Mouse (Mus musculus): Measurements from ENCODE around the gene Chmp1a. TPM values are rescaled to one million over a fixed set of nuclear protein-coding genes. Genes with fewer than 3 reads are reported as not detected.
"Not testable (repeated sequence)": the region's sequence is repeated elsewhere in the genome, so short reads cannot be mapped to it uniquely, and the experiment has no call there.

The Chmp1a gene
- polyA plus RNA-seq, 2 experiments: 93.6 to 128 TPM

DNA sequence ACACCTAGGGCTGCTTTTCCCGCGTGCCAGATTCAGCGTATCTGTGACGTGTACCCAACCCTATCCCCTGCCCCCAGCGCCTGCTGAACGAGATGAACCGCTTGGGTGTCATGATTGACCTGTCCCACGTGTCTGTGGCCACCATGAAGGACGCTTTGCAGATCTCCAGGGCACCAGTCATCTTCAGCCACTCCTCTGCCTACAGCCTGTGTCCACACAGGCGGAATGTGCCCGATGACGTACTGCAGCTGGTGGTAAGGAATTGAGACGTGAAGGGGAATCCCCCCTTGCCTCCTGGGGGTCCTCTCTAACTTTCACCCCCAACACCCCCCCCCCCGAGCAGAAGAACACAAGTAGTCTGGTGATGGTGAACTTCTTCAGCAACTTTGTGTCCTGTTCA lies 12.7 kb downstream of the Chmp1a start:
- no peak for DNase-seq (ENCODE audit: low spot score)
- no peaks in the 10 kb centered on the region for H3K9me3 ChIP-seq (ENCODE audit: control insufficient read depth, low read length)
- H3K4me1 ChIP-seq (ENCODE audit: control insufficient read depth, insufficient read depth, low read length): no peaks in the 10 kb centered on the region
- H3K9ac ChIP-seq (ENCODE audit: low read depth, low read length, severe bottlenecking): no peak overlapping the region
- no peak overlapping the region for H3K27ac ChIP-seq (replicated peaks; ENCODE audit: low read depth, low read length)
- no peak for TF ChIP-seq POLR2A (IDR thresholded peaks at IDR 0.05; ENCODE audit: borderline replicate concordance, extremely low read depth, insufficient read depth, insufficient read length)
- H3K27me3 ChIP-seq (ENCODE audit: control insufficient read depth, insufficient read depth, low read length): no peaks in the 10 kb centered on the region
- WGBS: 74% methylated on average over 14 of the region's 14 CpGs
- no peak for ATAC-seq (ENCODE audit: low FRiP score, low read depth)
- no peak overlapping the region for H3K4me2 ChIP-seq (replicated peaks; ENCODE audit: low read depth, low read length, severe bottlenecking)
- peaks cover 1% of the 10 kb centered on the region; the same call in 1 of the 2 replicates for H3K36me3 ChIP-seq (ENCODE audit: control insufficient read depth, insufficient read depth, low read length)
- no peak overlapping the region for H3K4me3 ChIP-seq (replicated peaks; ENCODE audit: low read length)

DNA sequence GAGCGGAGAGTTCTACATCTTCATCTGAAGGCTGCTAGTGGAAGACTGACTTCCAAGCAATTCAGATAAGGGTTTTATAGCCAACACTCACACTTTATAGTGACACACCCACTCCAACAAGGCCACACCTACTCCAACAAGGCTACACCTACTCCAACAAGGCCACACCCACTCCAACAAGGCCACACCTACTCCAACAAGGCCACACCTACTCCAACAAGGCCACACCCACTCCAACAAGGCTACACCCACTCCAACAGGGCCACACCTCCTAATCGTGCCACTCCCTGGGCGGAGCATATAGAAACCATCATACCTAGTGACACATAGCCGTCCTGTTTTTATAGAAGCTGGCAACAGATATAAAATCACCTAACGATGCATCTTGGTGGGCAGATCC lies 15.5 kb downstream of the Chmp1a start:
- H3K4me3 ChIP-seq (replicated peaks; ENCODE audit: low read length); H3K9ac ChIP-seq (ENCODE audit: low read depth, low read length, severe bottlenecking); DNase-seq (ENCODE audit: low spot score); H3K9me3 ChIP-seq (ENCODE audit: control insufficient read depth, low read length); H3K27me3 ChIP-seq (ENCODE audit: control insufficient read depth, insufficient read depth, low read length); H3K4me2 ChIP-seq (replicated peaks; ENCODE audit: low read depth, low read length, severe bottlenecking); H3K36me3 ChIP-seq (ENCODE audit: control insufficient read depth, insufficient read depth, low read length); ATAC-seq (ENCODE audit: low FRiP score, low read depth); H3K4me1 ChIP-seq (ENCODE audit: control insufficient read depth, insufficient read depth, low read length); H3K27ac ChIP-seq (replicated peaks; ENCODE audit: low read depth, low read length): not testable (repeated sequence)
- WGBS: 76% methylated on average over 5 of the region's 5 CpGs

GRCm38 (mm10) chr8:123193771-123194170 lies 18.8 kb downstream of the Chmp1a start:
- no peaks in the 10 kb centered on the region for H3K9me3 ChIP-seq (ENCODE audit: control insufficient read depth, low read length)
- no peak overlapping the region for H3K4me2 ChIP-seq (replicated peaks; ENCODE audit: low read depth, low read length, severe bottlenecking)
- WGBS: 80% methylated on average over 9 of the region's 9 CpGs
- no peaks in the 10 kb centered on the region for H3K36me3 ChIP-seq (ENCODE audit: control insufficient read depth, insufficient read depth, low read length)
- no peak overlapping the region for H3K9ac ChIP-seq (ENCODE audit: low read depth, low read length, severe bottlenecking)
- no peak for ATAC-seq (ENCODE audit: low FRiP score, low read depth)
- no peak overlapping the region for H3K27ac ChIP-seq (replicated peaks; ENCODE audit: low read depth, low read length)
- H3K4me1 ChIP-seq (ENCODE audit: control insufficient read depth, insufficient read depth, low read length): no peaks in the 10 kb centered on the region
- no peak for DNase-seq (ENCODE audit: low spot score)
- no peak overlapping the region for H3K4me3 ChIP-seq (replicated peaks; ENCODE audit: low read length)
- TF ChIP-seq POLR2A (IDR thresholded peaks at IDR 0.05; ENCODE audit: borderline replicate concordance, extremely low read depth, insufficient read depth, insufficient read length): no peak
- H3K27me3 ChIP-seq (ENCODE audit: control insufficient read depth, insufficient read depth, low read length): no peaks in the 10 kb centered on the region

- ATAC-seq (ENCODE audit: low FRiP score, low read depth) (no peak), DNase-seq (ENCODE audit: low spot score) (no peak)
- Histone ChIP-seq H3K9ac (ENCODE audit: low read depth, low read length, severe bottlenecking) (no peak overlapping the region), H3K9me3 (ENCODE audit: control insufficient read depth, low read length) (no peaks in the 10 kb centered on the region), H3K4me2 (replicated peaks; ENCODE audit: low read depth, low read length, severe bottlenecking) (no peak overlapping the region), H3K27ac (replicated peaks; ENCODE audit: low read depth, low read length) (no peak overlapping the region), H3K36me3 (ENCODE audit: control insufficient read depth, insufficient read depth, low read length) (no peaks in the 10 kb centered on the region), H3K4me3 (replicated peaks; ENCODE audit: low read length) (no peak overlapping the region), H3K4me1 (ENCODE audit: control insufficient read depth, insufficient read depth, low read length) (no peaks in the 10 kb centered on the region), H3K27me3 (ENCODE audit: control insufficient read depth, insufficient read depth, low read length) (no peaks in the 10 kb centered on the region)
- TF ChIP-seq POLR2A (IDR thresholded peaks at IDR 0.05; ENCODE audit: borderline replicate concordance, extremely low read depth, insufficient read depth, insufficient read length): no peak
- 58% methylated on average over 8 of the region's 8 CpGs for WGBS
Measured at GRCm38 (mm10) chr8:123191908-123192307, 20.7 kb downstream of the Chmp1a start.

GRCm38 (mm10) chr8:123190678-123191077 lies 21.9 kb downstream of the Chmp1a start:
- ATAC-seq (ENCODE audit: low FRiP score, low read depth) (peak; percentile 64; the same call in 1 of the 2 replicates), DNase-seq (ENCODE audit: low spot score) (peak; percentile 73)
- H3K4me3 ChIP-seq (replicated peaks; ENCODE audit: low read length): no peak overlapping the region
- no peaks in the 10 kb centered on the region for H3K36me3 ChIP-seq (ENCODE audit: control insufficient read depth, insufficient read depth, low read length)
- H3K4me2 ChIP-seq (replicated peaks; ENCODE audit: low read depth, low read length, severe bottlenecking): peak overlapping the region; percentile 40; the same call in 1 of the 2 replicates
- no peak for TF ChIP-seq POLR2A (IDR thresholded peaks at IDR 0.05; ENCODE audit: borderline replicate concordance, extremely low read depth, insufficient read depth, insufficient read length)
- no peak overlapping the region for H3K9ac ChIP-seq (ENCODE audit: low read depth, low read length, severe bottlenecking)
- 2% methylated on average over 9 of the region's 9 CpGs for WGBS
- no peak overlapping the region for H3K27ac ChIP-seq (replicated peaks; ENCODE audit: low read depth, low read length)
- H3K4me1 ChIP-seq (ENCODE audit: control insufficient read depth, insufficient read depth, low read length): peaks cover 11% of the 10 kb centered on the region
- H3K27me3 ChIP-seq (ENCODE audit: control insufficient read depth, insufficient read depth, low read length): no peaks in the 10 kb centered on the region
- no peaks in the 10 kb centered on the region for H3K9me3 ChIP-seq (ENCODE audit: control insufficient read depth, low read length)

GRCm38 (mm10) chr8:123188841-123189240 lies 23.7 kb downstream of the Chmp1a start:
- Histone ChIP-seq H3K9me3 (ENCODE audit: control insufficient read depth, low read length) (no peaks in the 10 kb centered on the region), H3K36me3 (ENCODE audit: control insufficient read depth, insufficient read depth, low read length) (no peaks in the 10 kb centered on the region), H3K4me2 (replicated peaks; ENCODE audit: low read depth, low read length, severe bottlenecking) (no peak overlapping the region), H3K9ac (ENCODE audit: low read depth, low read length, severe bottlenecking) (no peak overlapping the region), H3K27me3 (ENCODE audit: control insufficient read depth, insufficient read depth, low read length) (no peaks in the 10 kb centered on the region), H3K4me3 (replicated peaks; ENCODE audit: low read length) (no peak overlapping the region), H3K27ac (replicated peaks; ENCODE audit: low read depth, low read length) (no peak overlapping the region), H3K4me1 (ENCODE audit: control insufficient read depth, insufficient read depth, low read length) (peaks cover 11% of the 10 kb centered on the region)
- DNase-seq (ENCODE audit: low spot score): no peak
- no peak for ATAC-seq (ENCODE audit: low FRiP score, low read depth)
- TF ChIP-seq POLR2A (IDR thresholded peaks at IDR 0.05; ENCODE audit: borderline replicate concordance, extremely low read depth, insufficient read depth, insufficient read length): no peak
- 81% methylated on average over 7 of the region's 7 CpGs for WGBS
